Mouse (Mus musculus): ENCODE results near the gene Kctd17.

The Kctd17 gene

DNA sequence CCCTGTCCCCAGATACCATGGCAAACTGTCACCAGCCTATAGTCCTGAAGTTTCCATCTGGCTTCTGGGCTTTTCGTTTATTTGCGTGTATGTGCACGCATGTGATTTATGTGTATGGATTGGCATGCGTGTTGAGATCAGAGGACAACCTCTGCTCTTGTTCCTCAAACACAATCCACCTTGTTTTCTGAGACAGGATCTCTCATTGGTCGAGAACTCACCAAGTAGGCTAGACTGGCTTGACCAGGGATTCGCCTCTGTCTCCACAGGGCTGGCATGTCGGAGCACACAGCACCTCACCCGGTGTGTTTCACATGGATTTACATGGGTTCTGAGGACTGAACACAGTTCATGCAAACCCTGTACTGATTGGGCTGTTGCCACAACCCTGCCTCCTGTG lies 14.2 kb upstream of the Kctd17 start:
- DNase-seq (ENCODE audit: low read depth, low spot score): no peak

DNA sequence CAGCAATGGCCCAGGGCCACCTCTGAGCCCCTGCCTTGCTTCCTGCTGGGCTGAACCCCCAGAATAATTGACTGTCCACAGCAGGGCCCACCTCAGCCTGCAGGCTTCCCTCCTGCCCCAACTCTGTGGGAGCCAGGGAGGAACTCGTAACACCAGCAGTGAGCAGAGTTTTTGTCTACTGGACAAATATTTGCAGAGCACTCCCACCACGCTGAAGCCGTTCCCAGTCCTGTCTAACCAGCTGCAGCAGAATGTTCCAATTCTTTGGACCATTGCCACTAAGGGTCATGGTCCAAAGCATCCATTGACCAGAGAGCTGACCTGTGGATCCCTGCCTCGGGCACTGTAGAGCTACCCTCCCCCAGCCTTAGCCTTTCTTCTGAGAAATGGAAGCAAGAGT lies 11.4 kb upstream of the Kctd17 start:
- no peak for DNase-seq (ENCODE audit: low read depth, low spot score)

DNA sequence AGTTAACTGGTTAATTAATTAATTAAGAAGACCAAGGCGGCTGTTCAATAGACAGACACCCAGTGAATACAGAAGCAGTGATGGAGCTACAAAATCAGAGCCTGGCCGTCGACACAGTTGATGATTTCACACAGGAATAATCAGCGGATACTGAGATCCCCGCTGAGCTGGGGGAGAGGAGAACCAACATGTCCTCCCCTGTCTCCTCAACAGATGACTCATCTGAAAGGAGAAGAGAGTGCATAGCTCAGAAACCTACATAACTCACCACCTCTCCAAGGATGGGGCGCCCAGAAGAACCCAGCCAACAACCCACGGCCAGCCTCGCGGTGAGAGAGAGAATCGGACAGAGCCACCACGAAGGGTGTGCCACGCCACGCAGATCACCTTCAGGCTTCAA lies 8.0 kb upstream of the Kctd17 start:
- no peak for DNase-seq (ENCODE audit: low read depth, low spot score)

DNA sequence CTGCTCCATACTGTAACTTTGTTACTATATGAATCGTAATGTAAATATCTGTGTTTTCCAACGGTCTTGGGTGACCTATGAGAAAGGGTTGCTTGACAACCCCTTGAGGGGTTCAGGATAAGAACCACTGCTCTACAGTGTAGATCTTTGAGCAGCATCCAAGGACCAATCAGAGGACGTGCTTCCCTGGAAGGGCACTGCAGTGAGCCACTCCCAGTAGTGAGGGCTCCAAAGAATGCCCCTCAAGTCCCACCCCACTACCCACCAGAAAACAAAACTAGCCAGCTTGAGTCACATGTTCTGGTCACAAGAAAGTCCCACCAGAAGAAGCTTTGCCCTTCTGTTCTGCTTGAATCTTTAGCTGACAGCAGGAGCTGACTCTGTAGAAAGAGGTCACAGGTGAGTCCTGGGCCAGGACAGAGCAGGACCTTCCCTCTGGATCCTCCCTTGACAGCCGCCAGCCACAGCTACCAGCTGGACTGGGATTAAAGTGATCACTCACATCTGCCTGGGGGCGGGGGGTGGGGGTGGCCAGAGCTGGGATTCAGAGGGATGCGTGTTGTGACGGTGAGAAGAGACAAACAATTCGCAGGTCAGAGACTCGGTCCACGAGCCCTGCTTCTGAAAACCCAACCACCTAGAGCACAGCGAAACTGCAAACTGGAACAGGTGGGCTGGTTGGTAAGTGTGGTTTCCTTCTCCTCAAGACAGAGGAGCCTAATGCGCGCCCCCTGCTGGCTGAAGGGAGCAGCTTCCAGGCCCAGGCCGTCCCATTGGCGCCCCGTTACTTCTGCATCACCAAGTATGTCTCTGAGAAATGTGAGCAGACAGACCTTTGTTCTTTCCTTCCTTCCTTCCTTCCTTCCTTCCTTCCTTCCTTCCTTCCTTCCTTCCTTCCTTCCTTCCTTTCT lies 6.1 kb upstream of the Kctd17 start:
- DNase-seq (ENCODE audit: low read depth, low spot score): peak; percentile 49

DNA sequence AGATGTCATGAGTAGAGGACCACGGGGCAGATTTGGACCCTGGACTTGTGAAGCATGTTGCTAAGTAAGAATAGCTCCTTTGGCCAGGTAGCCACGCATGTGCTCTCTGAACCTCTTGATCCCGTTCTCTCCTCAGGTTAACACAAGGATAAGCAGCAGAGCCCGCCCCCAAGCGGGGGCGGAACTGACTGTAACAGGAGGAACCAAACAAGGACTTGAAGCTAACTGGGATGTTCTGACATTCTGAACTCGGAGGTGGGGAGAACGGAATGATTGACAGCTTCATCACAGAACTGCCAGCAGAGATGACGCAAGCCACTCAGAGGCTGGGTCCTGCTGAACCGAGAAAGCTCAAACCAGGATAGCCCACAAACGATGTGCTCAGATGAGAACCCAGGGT lies 3.9 kb upstream of the Kctd17 start:
- DNase-seq (ENCODE audit: low read depth, low spot score): no peak

- no peak for DNase-seq (ENCODE audit: low read depth, low spot score)
Observed at GRCm38 (mm10) chr15:78425230-78425629, 3.1 kb upstream of the Kctd17 start.

DNA sequence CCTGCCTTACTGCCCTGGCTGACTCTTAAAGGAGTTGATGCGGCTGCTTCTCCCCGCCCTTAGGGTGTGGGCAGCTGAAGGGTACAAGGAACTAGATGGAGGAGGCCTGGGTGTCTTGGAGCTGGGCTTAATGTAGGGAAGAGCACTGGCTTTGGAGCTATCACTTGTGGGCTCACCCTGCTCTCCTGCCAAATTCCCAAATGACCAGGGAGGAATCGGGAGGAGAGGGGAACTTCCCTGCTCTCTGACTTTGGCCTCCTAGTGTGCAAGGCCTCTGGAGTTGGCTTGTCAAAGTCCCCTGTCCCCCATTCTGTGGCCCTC lies 735 bp downstream of the Kctd17 start:
- DNase-seq (ENCODE audit: low read depth, low spot score): no peak

GRCm38 (mm10) chr15:78429871-78430622 lies 1.7 kb downstream of the Kctd17 start:
- DNase-seq (ENCODE audit: low read depth, low spot score): no peak

- DNase-seq (ENCODE audit: low read depth, low spot score): no peak
Observed at GRCm38 (mm10) chr15:78430874-78431273, 2.5 kb downstream of the Kctd17 start.

- no peak for DNase-seq (ENCODE audit: low read depth, low spot score)
Observed at GRCm38 (mm10) chr15:78431541-78432121, 3.3 kb downstream of the Kctd17 start.

- DNase-seq (ENCODE audit: low read depth, low spot score): no peak
Observed at GRCm38 (mm10) chr15:78434896-78435520, 6.6 kb downstream of the Kctd17 start.

GRCm38 (mm10) chr15:78435681-78436080 lies 7.3 kb downstream of the Kctd17 start:
- DNase-seq (ENCODE audit: low read depth, low spot score): no peak

- no peak for DNase-seq (ENCODE audit: low read depth, low spot score)
Observed at GRCm38 (mm10) chr15:78436380-78437192, 8.2 kb downstream of the Kctd17 start.

DNA sequence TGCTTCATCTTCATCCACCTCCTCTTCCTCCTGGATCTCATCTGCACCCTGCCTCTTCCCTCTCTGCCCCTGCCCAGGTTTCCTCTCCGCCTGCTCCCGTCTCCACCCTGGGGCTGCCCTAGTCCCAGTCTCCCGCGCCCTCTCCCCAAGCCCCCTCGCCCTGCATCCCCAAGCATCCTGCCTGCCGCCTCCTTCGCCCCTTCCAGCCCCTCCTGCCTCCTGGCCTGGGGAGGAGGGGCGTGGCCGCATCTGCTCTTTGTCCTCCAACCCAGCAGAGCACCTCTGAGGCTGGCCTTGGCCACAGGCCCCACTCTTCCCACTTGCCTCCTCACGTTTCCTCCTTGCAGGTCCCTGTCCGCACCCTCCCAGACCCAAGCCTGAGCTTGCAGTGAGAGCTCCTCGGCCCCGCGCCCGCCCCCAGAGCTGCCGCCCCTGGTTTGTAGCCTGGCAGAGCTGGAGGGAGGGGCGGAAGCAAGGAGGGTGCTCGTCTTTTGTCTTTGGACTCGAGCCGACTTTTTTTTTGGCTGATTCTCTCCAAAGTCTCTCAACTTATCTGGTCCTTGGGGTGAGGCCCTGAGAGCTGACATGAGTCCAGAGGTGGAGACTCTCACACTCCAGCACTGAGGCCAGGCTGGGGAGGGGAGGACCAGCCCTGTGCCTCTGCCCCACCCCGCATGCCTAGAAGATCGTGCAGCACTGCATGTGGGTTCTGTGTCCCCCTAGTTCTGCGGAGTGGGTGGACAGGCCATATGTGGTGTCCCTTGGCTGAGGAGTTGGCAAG lies 9.1 kb downstream of the Kctd17 start:
- no peak for DNase-seq (ENCODE audit: low read depth, low spot score)

- DNase-seq (ENCODE audit: low read depth, low spot score): no peak
Observed at GRCm38 (mm10) chr15:78438018-78438394, 9.6 kb downstream of the Kctd17 start.

- DNase-seq (ENCODE audit: low read depth, low spot score): no peak
Observed at GRCm38 (mm10) chr15:78438505-78438904, 10.1 kb downstream of the Kctd17 start.

- no peak for DNase-seq (ENCODE audit: low read depth, low spot score)
Observed at GRCm38 (mm10) chr15:78438973-78439372, 10.6 kb downstream of the Kctd17 start.

GRCm38 (mm10) chr15:78442231-78442630 lies 13.9 kb downstream of the Kctd17 start:
- DNase-seq (ENCODE audit: low read depth, low spot score): no peak

DNA sequence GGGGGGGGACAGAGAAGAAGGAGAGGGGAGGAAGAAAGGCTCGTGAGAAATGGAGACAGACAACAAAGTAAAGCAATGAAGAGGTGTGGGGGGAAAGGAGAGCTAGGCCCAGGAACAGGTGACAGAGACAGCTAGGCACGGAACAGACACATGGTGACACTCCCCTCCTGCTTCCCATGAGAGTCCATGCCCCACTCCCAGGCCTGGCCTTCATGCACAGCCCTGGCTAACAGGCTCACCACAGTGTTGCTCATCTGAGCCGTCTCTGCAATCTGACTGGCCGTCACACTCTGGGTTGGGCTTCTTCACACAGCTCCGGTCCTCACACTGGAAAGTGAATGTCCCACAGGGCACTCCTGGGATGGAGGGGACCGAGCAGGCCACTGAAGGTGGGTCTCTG lies 15.5 kb downstream of the Kctd17 start:
- DNase-seq (ENCODE audit: low read depth, low spot score): no peak

DNA sequence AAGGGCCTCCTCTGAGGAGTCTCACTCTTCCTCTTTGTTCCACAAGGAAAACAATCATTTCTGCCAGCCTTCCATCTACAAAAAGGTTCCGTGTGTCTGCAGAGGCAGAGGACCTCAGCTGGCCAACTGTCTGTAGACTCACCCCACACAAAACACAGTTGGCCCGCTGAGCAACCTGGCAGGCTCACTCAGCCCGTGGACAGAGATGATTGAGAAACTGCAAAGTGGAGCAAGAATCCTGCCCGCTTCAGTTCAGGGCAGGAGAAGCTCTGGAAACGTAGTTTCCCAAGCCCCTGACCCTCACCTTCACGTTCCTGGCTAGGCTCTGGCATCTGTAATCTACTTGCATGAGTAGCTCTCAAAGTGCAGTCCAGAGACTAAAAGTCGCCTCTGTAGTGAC lies 18.8 kb downstream of the Kctd17 start:
- no peak for DNase-seq (ENCODE audit: low read depth, low spot score)

Data from retina, adult 2 months (tissue).